Mouse (Mus musculus): ENCODE results near the gene Ash1l. TPM values are rescaled to one million over a fixed set of nuclear protein-coding genes. Genes with fewer than 3 reads are reported as not detected.
"Not testable (repeated sequence)": the region's sequence is repeated elsewhere in the genome, so short reads cannot be mapped to it uniquely, and the experiment has no call there.

The Ash1l gene
- polyA plus RNA-seq, 1 experiment from 2014 or later, result 17.3 TPM

GRCm38 (mm10) chr3:88992793-88993192 is 42.4 kb downstream of the Ash1l start:
- no peaks in the 10 kb centered on the region for H3K9me3 ChIP-seq (replicated peaks)
- no peaks in the 10 kb centered on the region for H3K4me1 ChIP-seq
- no peaks in the 10 kb centered on the region for H3K27me3 ChIP-seq (ENCODE audit: low read depth, poor library complexity, severe bottlenecking)
- DNase-seq (ENCODE audit: low spot score), result no peak
- no peak overlapping the region for H3K4me3 ChIP-seq
- H3K36me3 ChIP-seq, result peaks cover 40% of the 10 kb centered on the region
- H3K27ac ChIP-seq, result no peak overlapping the region
- 93% methylated on average over 2 of the region's 2 CpGs for WGBS

DNA sequence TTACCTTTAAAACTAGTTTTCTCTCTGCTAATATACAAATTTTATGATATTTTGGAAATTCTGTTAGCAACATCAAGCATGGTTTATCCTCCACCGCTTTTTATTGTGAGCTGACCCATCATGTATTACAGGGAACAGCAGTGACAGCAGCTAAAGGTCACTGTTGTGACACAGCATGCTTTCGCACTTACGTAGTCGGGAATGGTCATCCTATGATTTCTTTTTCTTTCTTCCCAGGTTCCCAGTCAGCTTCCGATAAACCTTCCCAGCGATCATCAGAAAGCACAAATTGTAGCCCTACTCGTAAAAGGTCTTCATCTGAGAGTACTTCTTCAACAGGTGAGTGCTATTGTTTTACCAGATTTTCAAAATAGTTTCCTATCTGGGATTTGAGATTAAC is 51.1 kb downstream of the Ash1l start:
- Histone ChIP-seq H3K36me3 (peaks cover 65% of the 10 kb centered on the region), H3K27ac (no peak overlapping the region), H3K9me3 (replicated peaks) (no peaks in the 10 kb centered on the region), H3K4me1 (no peaks in the 10 kb centered on the region), H3K27me3 (ENCODE audit: low read depth, poor library complexity, severe bottlenecking) (no peaks in the 10 kb centered on the region), H3K4me3 (no peak overlapping the region)
- DNase-seq (ENCODE audit: low spot score), result no peak
- WGBS, result 94% methylated on average over 7 of the region's 7 CpGs

GRCm38 (mm10) chr3:89030896-89031295 is 80.5 kb downstream of the Ash1l start:
- not testable (repeated sequence) for H3K4me3 ChIP-seq; H3K9me3 ChIP-seq (replicated peaks); H3K4me1 ChIP-seq; DNase-seq (ENCODE audit: low spot score); H3K27me3 ChIP-seq (ENCODE audit: low read depth, poor library complexity, severe bottlenecking); H3K27ac ChIP-seq
- H3K36me3 ChIP-seq, result peaks cover 92% of the 10 kb centered on the region
- WGBS, result 89% methylated on average over 5 of the region's 5 CpGs

DNA sequence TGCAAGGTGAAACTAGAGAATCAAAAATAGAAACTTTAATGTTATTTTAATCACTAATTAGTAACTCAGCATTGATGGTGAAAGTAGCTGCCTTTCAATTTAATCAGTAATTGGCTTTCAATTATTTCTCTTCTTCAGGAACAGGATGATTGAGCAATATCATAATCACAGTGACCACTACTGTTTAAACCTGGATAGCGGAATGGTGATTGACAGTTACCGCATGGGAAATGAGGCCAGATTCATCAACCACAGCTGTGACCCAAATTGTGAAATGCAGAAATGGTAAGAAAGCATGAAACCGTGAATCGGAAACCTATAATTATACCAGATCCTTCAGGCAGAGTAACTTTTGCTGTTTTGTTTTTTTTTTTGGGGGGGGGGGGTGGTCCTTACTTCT is 92.9 kb downstream of the Ash1l start:
- H3K36me3 ChIP-seq, result peaks cover 92% of the 10 kb centered on the region
- no peak overlapping the region for H3K4me3 ChIP-seq
- WGBS, result 95% methylated on average over 4 of the region's 4 CpGs

DNA sequence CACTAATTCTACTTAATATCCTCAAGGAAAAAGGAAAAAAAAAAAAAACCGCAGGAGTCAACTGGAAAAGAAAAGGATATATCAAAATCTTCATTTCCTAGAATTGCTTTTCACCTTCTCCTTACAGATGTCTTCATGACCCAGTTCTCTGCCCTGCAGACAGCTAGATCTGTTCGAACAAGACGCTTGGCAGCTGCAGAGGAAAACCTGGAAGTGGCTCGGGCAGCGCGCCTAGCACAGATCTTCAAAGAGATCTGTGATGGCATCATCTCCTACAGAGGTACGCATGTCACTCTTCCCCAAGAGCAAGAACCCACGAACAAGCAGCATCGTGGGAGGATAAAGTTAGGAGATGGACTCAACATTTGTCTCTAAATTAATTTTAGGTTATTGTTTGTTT is 107.9 kb downstream of the Ash1l start:
- Histone ChIP-seq H3K27ac (no peak overlapping the region), H3K4me1 (no peaks in the 10 kb centered on the region), H3K27me3 (ENCODE audit: low read depth, poor library complexity, severe bottlenecking) (no peaks in the 10 kb centered on the region), H3K36me3 (peaks cover 100% of the 10 kb centered on the region), H3K4me3 (no peak overlapping the region), H3K9me3 (replicated peaks) (no peaks in the 10 kb centered on the region)
- no peak for DNase-seq (ENCODE audit: low spot score)
- WGBS, result 95% methylated on average over 9 of the region's 9 CpGs

More for the DNA sequence above, 92.9 kb downstream of the Ash1l start:
- Histone ChIP-seq H3K27ac (no peak overlapping the region), H3K27me3 (ENCODE audit: low read depth, poor library complexity, severe bottlenecking) (no peaks in the 10 kb centered on the region), H3K9me3 (replicated peaks) (no peaks in the 10 kb centered on the region), H3K4me1 (no peaks in the 10 kb centered on the region)
- no peak for DNase-seq (ENCODE audit: low spot score)

DNA sequence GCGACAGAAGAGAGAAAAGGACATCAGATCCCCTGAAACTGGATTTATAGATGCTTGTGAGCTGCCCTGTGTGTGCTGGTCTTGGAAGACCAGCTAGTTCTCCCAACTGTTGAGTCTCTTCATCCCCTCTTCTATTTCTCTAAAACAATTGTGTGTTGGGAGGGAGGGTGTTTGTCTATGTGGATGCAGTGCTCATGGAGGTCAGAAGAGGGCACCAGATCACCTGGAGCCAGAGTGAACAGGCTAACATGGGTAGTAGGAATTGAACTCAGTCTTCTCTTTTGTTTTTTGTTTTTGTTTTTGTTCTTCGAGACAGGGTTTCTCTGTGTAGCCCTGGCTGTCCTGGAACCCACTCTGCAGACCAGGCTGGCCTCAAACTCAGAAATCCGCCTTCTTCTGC is 108.4 kb downstream of the Ash1l start:
- Histone ChIP-seq H3K27ac (no peak overlapping the region), H3K4me1 (no peaks in the 10 kb centered on the region), H3K27me3 (ENCODE audit: low read depth, poor library complexity, severe bottlenecking) (no peaks in the 10 kb centered on the region), H3K36me3 (peaks cover 100% of the 10 kb centered on the region), H3K9me3 (replicated peaks) (no peaks in the 10 kb centered on the region), H3K4me3 (no peak overlapping the region)
- 83% methylated on average over 3 of the region's 3 CpGs for WGBS
- no peak for DNase-seq (ENCODE audit: low spot score)

- H3K27ac ChIP-seq, result no peak overlapping the region
- no peaks in the 10 kb centered on the region for H3K9me3 ChIP-seq (replicated peaks)
- H3K4me3 ChIP-seq, result no peak overlapping the region
- no peaks in the 10 kb centered on the region for H3K4me1 ChIP-seq
- DNase-seq (ENCODE audit: low spot score), result no peak
- peaks cover 99% of the 10 kb centered on the region for H3K36me3 ChIP-seq
- 88% methylated on average over 3 of the region's 3 CpGs for WGBS
- H3K27me3 ChIP-seq (ENCODE audit: low read depth, poor library complexity, severe bottlenecking), result no peaks in the 10 kb centered on the region
These were observed 111.3 kb downstream of the Ash1l start for GRCm38 (mm10) chr3:89061696-89062095.

GRCm38 (mm10) chr3:89067265-89067664 is 116.8 kb downstream of the Ash1l start:
- Histone ChIP-seq H3K4me1 (no peaks in the 10 kb centered on the region), H3K4me3 (no peak overlapping the region), H3K27ac (no peak overlapping the region), H3K27me3 (ENCODE audit: low read depth, poor library complexity, severe bottlenecking) (no peaks in the 10 kb centered on the region), H3K9me3 (replicated peaks) (no peaks in the 10 kb centered on the region), H3K36me3 (peaks cover 99% of the 10 kb centered on the region)
- DNase-seq (ENCODE audit: low spot score), result no peak

DNA sequence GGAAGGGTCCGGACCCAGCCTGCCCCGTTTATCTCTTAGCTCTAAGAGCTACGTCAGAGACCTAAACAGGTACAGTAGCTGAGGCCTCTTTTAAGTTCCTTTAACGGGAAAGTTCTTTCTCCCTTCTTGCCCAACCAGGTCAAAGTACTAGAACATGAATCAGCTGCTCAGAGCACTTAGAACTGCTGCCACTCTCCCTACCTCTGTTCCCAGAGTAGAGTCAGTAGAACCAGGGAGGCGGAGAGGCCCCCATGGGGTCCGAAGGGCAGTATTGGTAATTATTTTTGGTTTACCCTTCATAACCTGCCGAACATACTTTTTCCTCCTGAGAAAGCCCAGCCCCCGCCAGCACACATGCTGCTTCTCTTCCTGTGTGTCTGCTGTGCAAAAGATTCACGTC is 127.0 kb downstream of the Ash1l start:
- Histone ChIP-seq H3K4me1 (no peaks in the 10 kb centered on the region), H3K27me3 (ENCODE audit: low read depth, poor library complexity, severe bottlenecking) (no peaks in the 10 kb centered on the region), H3K27ac (no peak overlapping the region), H3K36me3 (peaks cover 97% of the 10 kb centered on the region), H3K4me3 (no peak overlapping the region), H3K9me3 (replicated peaks) (no peaks in the 10 kb centered on the region)
- WGBS, result 92% methylated on average over 9 of the region's 9 CpGs
- no peak for DNase-seq (ENCODE audit: low spot score)

- H3K4me3 ChIP-seq; H3K4me1 ChIP-seq; H3K27me3 ChIP-seq (ENCODE audit: low read depth, poor library complexity, severe bottlenecking); DNase-seq (ENCODE audit: low spot score); H3K9me3 ChIP-seq (replicated peaks); H3K27ac ChIP-seq: not testable (repeated sequence)
- H3K36me3 ChIP-seq, result peaks cover 65% of the 10 kb centered on the region
These were observed 131.9 kb downstream of the Ash1l start for GRCm38 (mm10) chr3:89082287-89082686.

- Histone ChIP-seq H3K4me3 (no peak overlapping the region), H3K27me3 (ENCODE audit: low read depth, poor library complexity, severe bottlenecking) (peaks cover 16% of the 10 kb centered on the region), H3K4me1 (peaks cover 18% of the 10 kb centered on the region), H3K9me3 (replicated peaks) (no peaks in the 10 kb centered on the region), H3K36me3 (peaks cover 46% of the 10 kb centered on the region), H3K27ac (no peak overlapping the region)
- 87% methylated on average over 2 of the region's 2 CpGs for WGBS
- no peak for DNase-seq (ENCODE audit: low spot score)
These were observed 133.7 kb downstream of the Ash1l start for GRCm38 (mm10) chr3:89084133-89084532.

GRCm38 (mm10) chr3:89084654-89085190 is 134.3 kb downstream of the Ash1l start:
- Histone ChIP-seq H3K9me3 (replicated peaks) (no peaks in the 10 kb centered on the region), H3K4me1 (peaks cover 24% of the 10 kb centered on the region), H3K36me3 (peaks cover 40% of the 10 kb centered on the region), H3K27me3 (ENCODE audit: low read depth, poor library complexity, severe bottlenecking) (peaks cover 22% of the 10 kb centered on the region), H3K4me3 (no peak overlapping the region), H3K27ac (no peak overlapping the region)
- WGBS, result 86% methylated on average over 12 of the region's 12 CpGs
- DNase-seq (ENCODE audit: low spot score), result no peak

GRCm38 (mm10) chr3:89087338-89088110 is 137.1 kb downstream of the Ash1l start:
- DNase-seq (ENCODE audit: low spot score), result peak; percentile 90
- Histone ChIP-seq H3K4me1 (peaks cover 52% of the 10 kb centered on the region), H3K9me3 (replicated peaks) (no peaks in the 10 kb centered on the region), H3K27me3 (ENCODE audit: low read depth, poor library complexity, severe bottlenecking) (peaks cover 47% of the 10 kb centered on the region), H3K27ac (peak overlapping the region; percentile 75), H3K4me3 (peak overlapping the region; percentile 20; the same call in 1 of the 2 replicates), H3K36me3 (peaks cover 17% of the 10 kb centered on the region)
- WGBS, result 33% methylated on average over 21 of the region's 21 CpGs
